Mouse (Mus musculus) forebrain, embryonic 15.5 days (tissue): Measurements from ENCODE around the gene Ddb1. TPM values are rescaled to one million over a fixed set of nuclear protein-coding genes. Genes with fewer than 3 reads are reported as not detected.
"Not testable (repeated sequence)": the region's sequence is repeated elsewhere in the genome, so short reads cannot be mapped to it uniquely, and the experiment has no call there.

Experiments
- ATAC-seq: fragments of 200-750 bp; cut with Nextera tagmentation; replicated peaks from 2 replicates; pipeline ENCODE4 v1.8.0; 2017; ENCODE audit warnings: mild to moderate bottlenecking, moderate TSS enrichment, moderate library complexity
- H3K27ac ChIP-seq: fragments of 300-500 bp; sonication (generic); replicated peaks from 2 replicates; pipeline ENCODE4 v1.5.1; 2015; ENCODE audit warnings: mild to moderate bottlenecking, inconsistent platforms
- H3K27me3 ChIP-seq: fragments of 300-500 bp; sonication (generic); 2 replicates; pipeline ENCODE4 v1.6.1; 2015; ENCODE audit warnings: inconsistent platforms
- H3K36me3 ChIP-seq: fragments of 300-500 bp; sonication (generic); 2 replicates; pipeline ENCODE4 v1.6.1; 2015; ENCODE audit warnings: mild to moderate bottlenecking, inconsistent platforms
- H3K4me1 ChIP-seq: fragments of 300-500 bp; sonication (generic); 2 replicates; pipeline ENCODE4 v1.6.1; 2015; ENCODE audit warnings: inconsistent platforms
- H3K4me2 ChIP-seq: fragments of 300-500 bp; sonication (generic); replicated peaks from 2 replicates; pipeline ENCODE4 v1.6.1; 2015; ENCODE audit warnings: mild to moderate bottlenecking, inconsistent platforms
- H3K4me3 ChIP-seq: fragments of 300-500 bp; sonication (generic); 2 replicates; pipeline ENCODE4 v1.5.1; 2015; ENCODE audit warnings: mild to moderate bottlenecking, inconsistent platforms
- H3K9ac ChIP-seq: fragments of 300-500 bp; sonication (generic); replicated peaks from 2 replicates; pipeline ENCODE4 v1.6.1; 2015; ENCODE audit warnings: mild to moderate bottlenecking, inconsistent platforms
- H3K9me3 ChIP-seq: fragments of 300-500 bp; sonication (generic); 2 replicates; pipeline ENCODE4 v1.6.1; 2016; ENCODE audit warnings: inconsistent platforms
- WGBS: fragments of 180-500 bp; shearing (Covaris S2); methylation state at CpG from one replicate; pipeline ENCODE4 v1.1.7; 2015; ENCODE audit warnings: mixed read lengths; 5-methylcytosine and 5-hydroxymethylcytosine counted together
- polyA plus RNA-seq: library from polyadenylated mRNA; unstranded; fragments of >200 nt; fragmentation: Nextera tagmentation; extraction: Ambion mirVana; gene quantifications from 2 replicates; pipeline ENCODE4 v1.2.1, GENCODE M21; 2015

The Ddb1 gene
- polyA plus RNA-seq, result 264 and 270 TPM in 2 replicates

DNA sequence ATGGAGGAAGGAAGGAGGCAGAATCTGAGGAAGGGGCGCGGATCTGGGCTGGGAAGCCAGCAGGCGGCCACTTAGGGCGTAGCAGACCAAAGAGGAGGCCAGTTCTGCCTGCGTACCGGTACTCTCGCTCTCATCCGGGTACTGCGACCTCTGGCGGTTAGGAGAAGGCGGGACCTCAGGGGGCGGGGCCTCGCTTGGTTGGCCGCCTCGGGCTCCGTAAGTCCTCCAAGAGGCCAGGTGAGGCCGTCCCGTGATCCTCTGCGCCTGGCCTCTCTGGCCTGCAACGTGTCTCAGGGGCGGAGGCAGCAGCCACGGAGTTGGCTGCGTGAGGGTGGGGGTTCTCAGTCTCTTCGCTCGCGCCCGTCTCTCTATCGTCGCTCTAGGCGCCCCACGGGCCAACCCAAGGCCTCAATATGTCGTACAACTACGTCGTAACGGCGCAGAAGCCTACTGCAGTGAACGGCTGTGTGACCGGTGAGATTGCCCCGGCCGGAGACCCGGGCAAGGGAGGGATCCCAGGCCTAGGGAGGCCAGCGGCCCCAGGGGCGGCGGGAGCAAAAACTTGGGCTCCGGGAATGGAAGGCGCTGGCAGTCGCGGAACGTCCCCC lies at the start of gene Ddb1, which contains the start of gene Tkfc:
Gene Ddb1 (plus strand): TSS at position 35 of the 608 bp plus-strand sequence.
Gene Tkfc (minus strand): TSS at position 362 of the 608 bp plus-strand sequence.
- Histone ChIP-seq H3K27me3 (no peaks in the 10 kb centered on the region), H3K9ac (peak within 1 kb of the TSS; percentile 96), H3K36me3 (peaks cover 27% of the 10 kb centered on the region), H3K9me3 (no peaks in the 10 kb centered on the region), H3K4me1 (peaks cover 36% of the 10 kb centered on the region), H3K27ac (peak within 1 kb of the TSS; percentile 95), H3K4me3 (peak within 1 kb of the TSS; percentile 80), H3K4me2 (peak within 1 kb of the TSS; percentile 76)
- ATAC-seq, result peak; percentile 96
- WGBS, result under 1% methylated on average over 49 of the region's 49 CpGs

DNA sequence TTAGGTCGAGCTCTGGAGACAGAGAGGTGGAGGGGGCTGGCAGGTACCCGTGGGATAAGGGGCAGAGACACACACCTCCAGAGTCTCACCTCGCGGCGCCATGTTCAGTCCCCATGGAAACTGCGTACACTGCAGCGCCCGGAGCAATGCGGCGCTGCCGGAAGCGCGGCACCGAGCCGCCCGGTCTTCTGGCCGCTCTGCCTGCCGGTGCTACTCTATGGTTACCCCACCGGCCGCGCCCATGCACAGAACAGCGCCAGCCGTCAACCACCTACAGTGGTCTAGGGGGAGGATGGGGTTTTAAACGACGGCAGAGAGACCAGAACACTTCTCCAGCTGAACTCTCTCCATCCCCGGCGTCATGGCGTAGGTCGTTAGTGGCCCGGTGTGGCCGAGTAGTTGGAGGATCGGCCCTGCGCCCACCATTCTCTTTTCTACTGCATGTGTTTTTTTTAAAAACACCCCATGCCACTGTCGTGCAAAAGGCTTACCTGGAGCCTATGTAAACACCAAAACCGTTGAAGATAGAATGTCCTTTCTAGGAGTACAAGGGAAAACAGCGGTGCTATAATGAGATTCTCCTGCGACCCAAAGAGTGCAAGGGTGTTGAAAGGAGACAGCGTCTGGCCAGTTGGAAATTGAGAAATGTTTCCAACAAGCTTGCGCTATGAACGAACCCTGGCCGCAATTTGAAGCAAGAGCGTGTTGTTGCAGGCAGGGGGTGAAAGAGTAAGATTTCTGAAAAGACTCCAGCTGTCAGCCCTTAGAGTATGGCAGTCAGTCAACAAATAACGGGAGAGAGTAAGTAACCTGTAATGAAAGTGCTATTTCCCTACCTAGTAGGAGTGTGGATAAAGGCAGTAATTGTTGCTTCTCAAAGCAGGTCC lies 49.3 kb upstream of the Ddb1 start, which contains the start of gene Tmem216:
Gene Tmem216 (minus strand): TSS at position 615 of the 887 bp plus-strand sequence.
- WGBS, result under 1% methylated on average over 43 of the region's 43 CpGs

DNA sequence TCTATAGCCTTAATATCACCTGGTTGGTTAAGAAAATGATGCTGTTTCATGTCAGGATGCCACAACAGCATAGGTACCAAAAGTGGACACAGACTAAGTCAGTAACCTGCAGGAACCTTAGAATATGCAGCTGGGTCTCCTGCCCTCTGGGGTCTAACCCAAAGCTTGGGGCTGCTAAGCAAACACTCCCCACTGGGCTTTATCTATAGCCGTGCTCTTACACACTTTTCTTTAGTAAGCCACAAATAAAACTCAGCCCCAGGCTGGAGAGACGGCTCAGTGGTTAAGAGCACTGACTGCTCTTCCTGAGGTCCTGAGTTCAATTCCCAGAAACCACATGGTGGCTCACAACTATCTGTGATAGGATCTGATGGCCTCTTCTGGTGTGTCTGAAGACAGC lies 48.1 kb upstream of the Ddb1 start:
- no peak for ATAC-seq
- 61% methylated on average over 2 of the region's 2 CpGs for WGBS
- H3K9ac ChIP-seq, result no peak overlapping the region
- H3K4me3 ChIP-seq, result no peak overlapping the region
- H3K27me3 ChIP-seq, result no peaks in the 10 kb centered on the region
- no peaks in the 10 kb centered on the region for H3K9me3 ChIP-seq
- H3K4me2 ChIP-seq, result no peak overlapping the region
- H3K27ac ChIP-seq, result no peak overlapping the region
- H3K36me3 ChIP-seq, result peaks cover 2% of the 10 kb centered on the region
- H3K4me1 ChIP-seq, result peaks cover 21% of the 10 kb centered on the region

More for the DNA sequence above, 49.3 kb upstream of the Ddb1 start, which contains the start of gene Tmem216:
- peak; percentile 99 for ATAC-seq
- H3K4me1 ChIP-seq, result peaks cover 21% of the 10 kb centered on the region
- H3K9ac ChIP-seq, result peak within 1 kb of the TSS; percentile 69
- H3K4me3 ChIP-seq, result peak within 1 kb of the TSS; percentile 71
- no peaks in the 10 kb centered on the region for H3K9me3 ChIP-seq
- H3K27me3 ChIP-seq, result no peaks in the 10 kb centered on the region
- H3K36me3 ChIP-seq, result peaks cover 13% of the 10 kb centered on the region
- peak within 1 kb of the TSS; percentile 84 for H3K27ac ChIP-seq
- peak within 1 kb of the TSS; percentile 83 for H3K4me2 ChIP-seq

DNA sequence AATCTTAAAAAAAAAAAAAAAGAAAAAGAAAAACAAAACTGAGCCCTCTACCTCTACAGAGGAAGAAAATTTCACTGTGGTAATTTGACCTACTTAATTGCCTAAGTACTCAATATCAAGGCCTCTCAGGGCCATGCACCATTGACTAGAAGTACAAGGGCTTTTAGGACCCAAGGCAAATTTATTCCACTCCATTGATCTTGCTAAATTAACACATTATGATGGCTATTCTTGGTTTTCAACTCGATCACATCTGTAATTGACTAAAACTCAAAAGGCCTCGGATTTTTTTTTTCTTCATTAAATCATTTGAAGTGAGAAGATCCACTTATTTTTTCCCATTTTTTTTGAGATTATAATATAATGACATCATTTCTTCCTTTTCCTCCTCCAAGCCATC lies 47.7 kb upstream of the Ddb1 start:
- no peaks in the 10 kb centered on the region for H3K27me3 ChIP-seq
- no peak overlapping the region for H3K4me2 ChIP-seq
- no peaks in the 10 kb centered on the region for H3K9me3 ChIP-seq
- no peak for ATAC-seq
- H3K9ac ChIP-seq, result no peak overlapping the region
- H3K27ac ChIP-seq, result no peak overlapping the region
- peaks cover 21% of the 10 kb centered on the region for H3K4me1 ChIP-seq
- 65% methylated on average over 2 of the region's 2 CpGs for WGBS
- H3K36me3 ChIP-seq, result no peaks in the 10 kb centered on the region
- H3K4me3 ChIP-seq, result no peak overlapping the region

DNA sequence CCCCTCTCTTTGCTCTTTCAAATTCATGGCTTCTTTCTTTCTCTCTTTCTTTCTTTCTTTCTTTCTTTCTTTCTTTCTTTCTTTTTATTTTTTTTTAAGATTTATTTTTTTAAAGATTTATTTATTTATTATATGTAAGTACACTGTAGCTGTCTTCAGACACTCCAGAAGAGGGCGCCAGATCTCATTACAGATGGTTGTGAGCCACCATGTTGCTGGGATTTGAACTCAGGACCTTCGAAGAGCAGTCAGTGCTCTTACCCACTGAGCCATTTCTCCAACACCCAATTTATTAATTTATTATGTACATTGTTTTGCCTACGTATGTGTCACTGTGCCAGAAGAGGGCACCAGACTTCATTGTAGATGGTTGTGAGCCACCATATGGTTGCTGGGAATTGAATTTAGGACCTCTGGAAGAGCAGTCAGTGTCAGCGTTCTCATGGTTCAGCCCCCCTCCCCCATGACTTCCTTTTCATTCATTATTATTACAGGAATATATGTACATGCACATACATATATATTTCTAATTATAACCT lies 47.2 kb upstream of the Ddb1 start:
- WGBS, result 74% methylated on average over 4 of the region's 4 CpGs
- not testable (repeated sequence) for H3K27me3 ChIP-seq, H3K36me3 ChIP-seq, H3K9me3 ChIP-seq, H3K9ac ChIP-seq, H3K27ac ChIP-seq, ATAC-seq, H3K4me3 ChIP-seq, H3K4me2 ChIP-seq
- peaks cover 21% of the 10 kb centered on the region for H3K4me1 ChIP-seq

DNA sequence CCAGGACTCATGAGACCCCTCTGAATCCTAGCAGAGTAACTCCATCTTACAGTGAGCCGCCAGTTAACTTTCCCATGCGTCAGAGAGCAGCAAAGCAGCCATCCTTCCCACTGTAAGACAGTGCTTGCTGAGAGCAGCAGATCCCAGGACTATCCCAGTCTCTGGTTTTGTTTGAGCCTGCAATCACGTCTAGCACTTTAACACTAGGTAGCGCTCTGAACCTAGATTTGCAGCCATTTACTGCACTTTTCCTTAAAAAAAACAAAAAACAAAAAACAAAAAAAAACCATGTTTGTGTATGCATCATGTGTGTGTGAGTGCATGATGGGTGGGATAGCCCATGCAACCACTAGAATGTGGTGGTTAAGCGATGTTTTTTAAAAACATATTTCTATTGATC lies 45.0 kb upstream of the Ddb1 start:
- no peaks in the 10 kb centered on the region for H3K27me3 ChIP-seq
- H3K9ac ChIP-seq, result no peak overlapping the region
- H3K4me3 ChIP-seq, result no peak overlapping the region
- no peaks in the 10 kb centered on the region for H3K9me3 ChIP-seq
- H3K36me3 ChIP-seq, result no peaks in the 10 kb centered on the region
- H3K4me2 ChIP-seq, result no peak overlapping the region
- no peak for ATAC-seq
- H3K27ac ChIP-seq, result no peak overlapping the region
- WGBS, result 37% methylated on average over 5 of the region's 5 CpGs
- peaks cover 9% of the 10 kb centered on the region for H3K4me1 ChIP-seq

DNA sequence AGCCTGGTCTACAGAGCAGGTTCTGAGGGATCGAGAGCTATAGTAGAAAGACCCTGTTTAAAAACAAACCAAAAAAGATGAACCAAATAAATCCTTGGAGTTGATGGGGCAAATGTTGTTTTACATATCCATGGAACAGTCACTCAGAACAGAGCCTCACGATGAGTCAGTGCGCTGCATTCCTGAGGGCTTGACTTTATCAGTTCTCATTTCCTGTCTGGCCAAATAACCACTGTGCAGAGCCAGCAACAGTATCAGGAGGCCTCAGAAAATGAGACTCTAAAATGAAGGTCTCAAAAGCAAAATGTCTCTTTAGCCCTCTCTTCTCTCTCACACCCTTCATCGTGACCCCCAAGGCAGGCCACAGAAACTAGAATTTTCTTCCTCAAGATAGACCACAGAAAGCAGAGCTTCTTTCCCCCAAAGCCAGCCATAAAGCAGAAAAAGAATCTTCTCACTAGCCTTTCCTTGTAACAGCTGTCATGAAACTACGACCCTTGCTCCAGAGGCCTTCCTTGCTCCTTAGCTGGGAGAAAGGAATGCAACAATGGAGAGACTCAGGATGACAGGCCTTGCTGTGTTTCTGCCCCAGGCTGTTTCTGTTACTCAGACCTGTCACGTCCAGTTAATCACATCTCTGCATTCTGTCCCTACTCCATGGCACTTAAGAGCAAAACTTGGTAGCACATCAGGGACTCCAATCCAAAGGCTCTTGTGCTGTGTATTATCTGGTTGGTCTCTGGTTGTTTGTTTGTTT lies 43.4 kb upstream of the Ddb1 start:
- Histone ChIP-seq H3K4me3 (no peak overlapping the region), H3K4me1 (no peaks in the 10 kb centered on the region), H3K27me3 (no peaks in the 10 kb centered on the region), H3K27ac (no peak overlapping the region), H3K9ac (no peak overlapping the region), H3K9me3 (no peaks in the 10 kb centered on the region), H3K36me3 (no peaks in the 10 kb centered on the region), H3K4me2 (no peak overlapping the region)
- WGBS, result 73% methylated on average over 6 of the region's 6 CpGs
- no peak for ATAC-seq

DNA sequence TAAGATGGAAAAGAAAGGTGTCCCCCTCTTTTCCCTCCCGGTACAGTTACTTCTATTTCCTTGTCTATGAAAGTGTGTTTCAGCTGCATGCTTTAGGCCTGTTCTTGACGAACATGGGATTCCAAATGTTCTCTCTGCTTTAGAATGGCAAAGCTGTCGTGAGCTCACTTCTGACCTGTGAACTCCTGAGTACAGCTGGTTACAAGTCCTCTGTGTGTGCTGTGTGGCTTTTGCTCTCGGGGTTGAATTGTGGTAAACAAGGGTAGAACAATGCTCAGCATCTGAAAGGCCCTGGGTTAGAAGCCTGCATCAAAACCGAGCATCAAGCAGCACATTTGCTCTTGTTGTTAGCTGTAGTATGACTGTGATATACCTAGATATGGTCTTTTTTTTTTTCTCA lies 42.8 kb upstream of the Ddb1 start:
- no peaks in the 10 kb centered on the region for H3K4me1 ChIP-seq
- H3K36me3 ChIP-seq, result no peaks in the 10 kb centered on the region
- no peak overlapping the region for H3K4me2 ChIP-seq
- H3K27ac ChIP-seq, result no peak overlapping the region
- no peak for ATAC-seq
- H3K4me3 ChIP-seq, result no peak overlapping the region
- no peak overlapping the region for H3K9ac ChIP-seq
- no peaks in the 10 kb centered on the region for H3K9me3 ChIP-seq
- WGBS, result 58% methylated on average over 5 of the region's 5 CpGs
- H3K27me3 ChIP-seq, result no peaks in the 10 kb centered on the region

DNA sequence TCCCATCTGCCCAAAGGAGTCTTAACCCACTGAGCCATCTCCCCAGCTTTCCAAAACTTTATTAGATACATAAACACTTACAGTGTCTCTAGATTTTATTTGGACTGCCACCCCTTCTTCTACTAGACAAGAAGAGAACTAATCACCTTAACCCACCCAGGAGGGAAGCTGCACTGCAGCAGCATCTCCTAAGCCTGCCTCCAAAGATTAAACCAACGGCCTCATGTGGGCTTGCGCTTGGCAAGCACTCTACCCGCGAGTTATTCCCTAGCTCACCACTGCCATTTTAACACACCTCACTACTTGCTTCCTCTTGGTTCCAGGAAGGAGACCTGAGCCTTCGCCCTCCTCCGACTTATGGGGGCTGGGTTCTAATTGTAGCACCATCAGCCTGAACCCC lies 40.8 kb upstream of the Ddb1 start:
- Histone ChIP-seq H3K9ac (no peak overlapping the region), H3K36me3 (no peaks in the 10 kb centered on the region), H3K4me1 (no peaks in the 10 kb centered on the region), H3K9me3 (no peaks in the 10 kb centered on the region), H3K4me2 (no peak overlapping the region), H3K4me3 (no peak overlapping the region), H3K27me3 (no peaks in the 10 kb centered on the region), H3K27ac (no peak overlapping the region)
- WGBS, result 90% methylated on average over 6 of the region's 6 CpGs
- ATAC-seq, result no peak

DNA sequence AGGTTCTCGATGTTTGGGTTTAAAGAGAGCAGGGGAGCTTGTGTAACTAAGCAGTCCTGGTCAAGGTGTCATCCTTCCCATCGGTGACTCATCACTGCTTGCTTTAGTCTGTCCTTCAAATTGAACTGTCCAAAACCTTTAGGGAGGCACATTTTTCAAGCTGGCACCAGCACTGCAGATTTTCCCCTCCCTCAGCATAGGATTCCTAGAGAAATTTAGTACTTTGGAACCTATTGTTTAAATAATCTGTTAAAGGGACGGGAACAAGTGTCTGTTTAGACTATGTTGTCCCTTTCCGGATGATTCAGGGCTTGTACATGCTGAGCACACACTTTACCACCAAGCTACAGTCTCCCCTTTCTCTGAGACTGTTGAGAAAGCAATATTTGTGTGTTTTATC lies 39.9 kb upstream of the Ddb1 start:
- H3K27ac ChIP-seq, result no peak overlapping the region
- no peaks in the 10 kb centered on the region for H3K27me3 ChIP-seq
- no peak for ATAC-seq
- 85% methylated on average over 4 of the region's 4 CpGs for WGBS
- no peaks in the 10 kb centered on the region for H3K9me3 ChIP-seq
- no peak overlapping the region for H3K9ac ChIP-seq
- H3K4me2 ChIP-seq, result no peak overlapping the region
- H3K4me3 ChIP-seq, result no peak overlapping the region
- no peaks in the 10 kb centered on the region for H3K4me1 ChIP-seq
- peaks cover 7% of the 10 kb centered on the region; the same call in 1 of the 2 replicates for H3K36me3 ChIP-seq

DNA sequence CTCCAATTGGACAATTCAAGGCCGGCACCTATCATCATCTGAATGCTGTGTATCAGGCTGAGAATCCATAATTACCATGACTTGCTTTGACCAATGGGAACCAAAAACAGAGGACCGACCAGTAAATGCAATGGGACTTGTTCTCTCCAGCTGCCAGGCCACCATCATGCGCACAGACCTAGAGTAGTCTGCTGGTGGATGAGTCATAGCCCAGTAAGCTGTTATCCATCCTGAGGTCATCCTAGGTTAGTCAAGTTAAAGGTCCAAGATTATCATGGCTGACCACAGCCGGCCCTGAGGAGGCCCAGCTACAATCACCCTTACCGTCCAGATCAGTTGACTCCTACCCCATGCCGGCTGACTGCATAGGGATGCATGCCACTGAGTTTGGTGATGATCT lies 35.5 kb upstream of the Ddb1 start:
- WGBS, result 95% methylated on average over 6 of the region's 6 CpGs
- no peak overlapping the region for H3K4me2 ChIP-seq
- H3K4me3 ChIP-seq, result no peak overlapping the region
- no peak overlapping the region for H3K9ac ChIP-seq
- ATAC-seq, result no peak
- no peak overlapping the region for H3K27ac ChIP-seq
- H3K27me3 ChIP-seq, result no peaks in the 10 kb centered on the region
- H3K4me1 ChIP-seq, result no peaks in the 10 kb centered on the region
- peaks cover 47% of the 10 kb centered on the region for H3K36me3 ChIP-seq
- H3K9me3 ChIP-seq, result no peaks in the 10 kb centered on the region
